Mouse (Mus musculus) heart, postnatal 14 days (tissue): ENCODE results near the gene F7. TPM values are rescaled to one million over a fixed set of nuclear protein-coding genes. Genes with fewer than 3 reads are reported as not detected.

Experiments used
- DNase-seq, 2 experiments: peaks; one replicate each; pipeline ENCODE4 v3.0.0; 2021 to 2022
- intact Hi-C: fragments of 180-260 bp; cut with DNase I; formaldehyde crosslinking; loops from one replicate; pipeline ENCODE4 v1.15.1; 2025
- long read RNA-seq, 2 experiments: library from polyadenylated mRNA; stranded (forward); transcript quantifications; one replicate each; pipeline ENCODE4 v2.0.0; 2021
- total RNA-seq, 2 experiments: library from RNA; stranded (reverse); gene quantifications; 2 replicates each; pipeline ENCODE4 v1.2.3; 2021

The F7 gene
- total RNA-seq, result under 1 TPM; 0.15 to 0.19 TPM
- long read RNA-seq, experiment 1, result 0 reads
- long read RNA-seq, experiment 2, result 0 reads

- intact Hi-C loops, result no loop called here
- DNase-seq, result no peak
These were observed at the start of gene F7 for GRCm38 (mm10) chr8:13025487-13026224. Gene F7 (plus strand): TSS chr8:13026034.

- intact Hi-C loops, result no loop called here
- no peak for DNase-seq
These were observed 49.5 kb upstream of the F7 start for GRCm38 (mm10) chr8:12976290-12976689.

- intact Hi-C loops, result no loop called here
- no peak for DNase-seq
These were observed 49.1 kb upstream of the F7 start for GRCm38 (mm10) chr8:12976723-12977122.

GRCm38 (mm10) chr8:12977325-12977724 lies 48.5 kb upstream of the F7 start:
- DNase-seq, result no peak
- intact Hi-C loops, result no loop called here

- intact Hi-C loops, result no loop called here
These were observed 47.5 kb upstream of the F7 start for GRCm38 (mm10) chr8:12978308-12978707.

GRCm38 (mm10) chr8:12978726-12979125 lies 47.1 kb upstream of the F7 start:
- DNase-seq, result peak; percentile 52 to 61

More at GRCm38 (mm10) chr8:12978308-12978707, 47.5 kb upstream of the F7 start:
- DNase-seq, result no peak

GRCm38 (mm10) chr8:12983681-12984467 lies 42.0 kb upstream of the F7 start:
- no peak for DNase-seq
- intact Hi-C loops, result loop anchor here (5.0 kb wide), 1 partner anchor 228 kb away; no protein-coding TSS in a partner anchor

More at GRCm38 (mm10) chr8:12978726-12979125, 47.1 kb upstream of the F7 start:
- intact Hi-C loops, result no loop called here

- intact Hi-C loops, result loop anchor here (5.0 kb wide), 1 partner anchor 228 kb away; no protein-coding TSS in a partner anchor
- no peak for DNase-seq
These were observed 41.1 kb upstream of the F7 start for GRCm38 (mm10) chr8:12984601-12985243.

- DNase-seq, result no peak
- intact Hi-C loops, result no loop called here
These were observed 40.6 kb upstream of the F7 start for GRCm38 (mm10) chr8:12985259-12985658.

- intact Hi-C loops, result no loop called here
- no peak for DNase-seq
These were observed 38.3 kb upstream of the F7 start for GRCm38 (mm10) chr8:12987571-12987970.

GRCm38 (mm10) chr8:12988722-12989430 lies 37.0 kb upstream of the F7 start:
- intact Hi-C loops, result no loop called here
- DNase-seq, result peak in 1 of 2 experiments; percentile 11

- no peak for DNase-seq
- intact Hi-C loops, result no loop called here
These were observed 34.4 kb upstream of the F7 start for GRCm38 (mm10) chr8:12991411-12991810.

GRCm38 (mm10) chr8:12994468-12994867 lies 31.4 kb upstream of the F7 start:
- DNase-seq, result no peak
- intact Hi-C loops, result no loop called here

- DNase-seq, result no peak
- intact Hi-C loops, result no loop called here
These were observed 30.4 kb upstream of the F7 start for GRCm38 (mm10) chr8:12995481-12995880.

GRCm38 (mm10) chr8:12996831-12997275 lies 29.0 kb upstream of the F7 start:
- DNase-seq, result peak; percentile 23 to 24
- intact Hi-C loops, result no loop called here

GRCm38 (mm10) chr8:12998331-12998730 lies 27.5 kb upstream of the F7 start:
- no peak for DNase-seq
- intact Hi-C loops, result no loop called here

GRCm38 (mm10) chr8:12999793-13000192 lies 26.0 kb upstream of the F7 start:
- intact Hi-C loops, result no loop called here

GRCm38 (mm10) chr8:13007458-13007857 lies 18.4 kb upstream of the F7 start:
- DNase-seq, result no peak
- intact Hi-C loops, result no loop called here

More at GRCm38 (mm10) chr8:12999793-13000192, 26.0 kb upstream of the F7 start:
- peak; percentile 35 to 58 for DNase-seq

- intact Hi-C loops, result no loop called here
- no peak for DNase-seq
These were observed 15.5 kb upstream of the F7 start for GRCm38 (mm10) chr8:13010313-13010712.

- intact Hi-C loops, result no loop called here
These were observed 6.3 kb upstream of the F7 start for GRCm38 (mm10) chr8:13019560-13019959.

More at GRCm38 (mm10) chr8:13019560-13019959, 6.3 kb upstream of the F7 start:
- DNase-seq, result no peak
